Mouse (Mus musculus) lung, embryonic 16.5 days (tissue): ENCODE data around the gene Zfp872. TPM values are rescaled to one million over a fixed set of nuclear protein-coding genes. Genes with fewer than 3 reads are reported as not detected.
"Not testable (repeated sequence)": the region's sequence is repeated elsewhere in the genome, so short reads cannot be mapped to it uniquely, and the experiment has no call there.

Source experiments
- ATAC-seq: fragments of 200-750 bp; cut with Nextera tagmentation; 2 replicates; pipeline ENCODE4 v1.8.0; 2017; ENCODE audit warnings: low read depth, mild to moderate bottlenecking, moderate library complexity
- H3K27ac ChIP-seq: fragments of 300-500 bp; sonication (generic); 2 replicates; pipeline ENCODE4 v1.5.1; 2014; ENCODE audit warnings: mild to moderate bottlenecking, control low read depth, low read length
- H3K27me3 ChIP-seq: fragments of 300-500 bp; sonication (generic); 2 replicates; pipeline ENCODE4 v1.6.1; 2014; ENCODE audit warnings: low read depth, low read length, mixed read lengths; ENCODE audit not compliant: control insufficient read depth, insufficient read depth
- H3K36me3 ChIP-seq: fragments of 300-500 bp; sonication (generic); 2 replicates; pipeline ENCODE4 v1.6.1; 2014; ENCODE audit warnings: low read length; ENCODE audit not compliant: control insufficient read depth, insufficient read depth
- H3K4me1 ChIP-seq: fragments of 300-500 bp; sonication (generic); replicated peaks from 2 replicates; pipeline ENCODE4 v1.6.1; 2014; ENCODE audit warnings: low read length, mixed read lengths; ENCODE audit not compliant: control insufficient read depth, insufficient read depth
- H3K4me2 ChIP-seq: fragments of 300-500 bp; sonication (generic); 2 replicates; pipeline ENCODE4 v1.6.1; 2014; ENCODE audit warnings: low read depth, low read length, control low read depth
- H3K4me3 ChIP-seq: fragments of 300-500 bp; sonication (generic); 2 replicates; pipeline ENCODE4 v1.5.1; 2014; ENCODE audit warnings: mild to moderate bottlenecking, low read length, control low read depth
- H3K9ac ChIP-seq: fragments of 300-500 bp; sonication (generic); 2 replicates; pipeline ENCODE4 v1.6.1; 2014; ENCODE audit warnings: low read length, control low read depth
- H3K9me3 ChIP-seq: fragments of 300-500 bp; sonication (generic); 2 replicates; pipeline ENCODE4 v1.6.1; 2016; ENCODE audit warnings: low read length; ENCODE audit not compliant: control insufficient read depth
- WGBS: fragments of 180-500 bp; shearing (Covaris S2); extraction: QIAGEN DNeasy Blood & Tissue Kit; methylation state at CpG from one replicate; pipeline ENCODE4 v1.1.7; 2014; 5-methylcytosine and 5-hydroxymethylcytosine counted together
- polyA plus RNA-seq: library from polyadenylated mRNA; unstranded; fragments of >200 nt; fragmentation: Nextera tagmentation; extraction: Ambion mirVana; gene quantifications from 2 replicates; pipeline ENCODE4 v1.2.1, GENCODE M21; 2015

The Zfp872 gene
- polyA plus RNA-seq = 1.4 and 1.6 TPM in 2 replicates

DNA sequence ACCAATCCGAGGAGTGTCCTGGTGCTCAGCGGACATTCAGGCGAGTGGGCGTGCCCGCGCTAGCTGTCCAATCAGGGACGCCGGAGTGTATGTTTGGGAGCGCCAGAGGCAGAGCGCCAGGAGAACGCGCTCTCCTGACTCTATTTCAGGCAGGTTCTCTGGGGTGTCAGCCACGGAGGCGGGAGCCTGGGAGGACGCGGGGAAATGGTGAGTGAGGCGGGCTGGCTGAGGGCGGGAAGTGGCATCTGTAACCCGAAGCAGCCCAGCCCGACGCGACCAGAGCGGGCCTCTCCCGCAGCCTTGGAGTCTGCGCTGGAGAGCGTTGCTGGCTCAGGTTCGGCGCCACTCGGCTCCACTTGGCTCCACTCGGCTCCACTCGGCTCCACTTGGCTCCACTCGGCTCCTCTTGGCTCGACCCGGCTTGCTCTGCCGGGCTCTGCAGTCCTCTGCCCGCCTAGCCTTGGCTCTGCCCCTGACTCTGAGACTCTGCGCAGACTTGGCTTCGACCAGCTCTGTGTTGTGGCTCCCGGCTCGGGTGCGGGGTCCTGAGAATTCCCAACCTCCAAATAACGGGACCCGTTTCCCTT is at the start of gene Zfp872:
TSS of gene Zfp872 (plus strand) at position 66 of the 587 bp plus-strand sequence.
- Histone ChIP-seq H3K27me3 (no peaks in the 10 kb centered on the region), H3K4me3 (peak within 1 kb of the TSS; percentile 49), H3K4me1 (no peaks in the 10 kb centered on the region), H3K4me2 (peak within 1 kb of the TSS; percentile 68), H3K27ac (no peak within 1 kb of the TSS), H3K36me3 (no peaks in the 10 kb centered on the region), H3K9me3 (peaks cover 6% of the 10 kb centered on the region; the same call in 1 of the 2 replicates), H3K9ac (peak within 1 kb of the TSS; percentile 57)
- WGBS = 7% methylated on average over 41 of the region's 43 CpGs
- peak; percentile 94 for ATAC-seq

DNA sequence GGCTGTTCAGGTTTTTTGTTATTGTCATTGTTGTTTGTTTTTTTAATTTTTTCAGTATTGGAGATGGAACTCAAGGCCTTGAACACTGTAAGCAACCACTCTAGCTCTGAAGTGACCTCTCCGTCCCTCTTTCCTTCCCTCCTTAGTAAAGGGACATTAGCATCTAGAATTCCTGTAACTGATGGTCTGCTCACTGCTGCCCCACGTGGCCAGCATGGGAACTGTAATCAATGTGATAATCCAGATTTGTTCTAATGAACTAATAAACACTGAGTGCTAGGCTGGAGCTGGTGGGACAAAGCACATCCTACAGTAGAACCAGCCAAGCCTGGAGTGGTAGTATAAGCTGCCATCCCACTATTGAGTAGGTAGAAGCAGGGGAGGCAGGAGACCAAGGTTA is 49.4 kb upstream of the Zfp872 start:
- no peak overlapping the region for H3K4me3 ChIP-seq
- H3K9me3 ChIP-seq = no peaks in the 10 kb centered on the region
- WGBS = 28% methylated on average over 2 of the region's 2 CpGs
- no peak overlapping the region for H3K4me2 ChIP-seq
- H3K9ac ChIP-seq = no peak overlapping the region
- H3K4me1 ChIP-seq = no peaks in the 10 kb centered on the region
- H3K27me3 ChIP-seq = no peaks in the 10 kb centered on the region
- ATAC-seq = no peak
- no peak overlapping the region for H3K27ac ChIP-seq
- H3K36me3 ChIP-seq = no peaks in the 10 kb centered on the region

DNA sequence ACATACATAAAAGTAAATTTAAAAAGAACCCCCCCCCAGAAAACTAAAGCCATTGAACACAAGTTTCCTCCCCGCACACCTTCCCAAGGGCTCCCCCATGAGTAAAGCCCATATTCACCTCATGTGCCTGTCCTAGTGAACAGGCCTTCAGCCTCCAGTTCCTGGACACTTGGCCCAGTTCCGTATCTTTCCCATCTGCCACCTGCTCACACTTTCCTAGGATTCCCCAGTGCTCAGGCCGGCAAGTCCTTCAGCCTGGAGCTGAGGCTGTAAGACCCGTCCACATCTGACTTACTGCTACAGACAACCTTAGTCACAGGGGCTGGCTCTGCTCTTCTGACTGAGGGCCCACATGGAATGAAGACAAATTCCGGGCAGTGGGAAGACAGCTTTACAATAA is 48.1 kb upstream of the Zfp872 start:
- Histone ChIP-seq H3K9ac (no peak overlapping the region), H3K27ac (no peak overlapping the region), H3K9me3 (no peaks in the 10 kb centered on the region), H3K36me3 (no peaks in the 10 kb centered on the region), H3K4me1 (no peaks in the 10 kb centered on the region), H3K4me3 (no peak overlapping the region), H3K27me3 (no peaks in the 10 kb centered on the region), H3K4me2 (no peak overlapping the region)
- no peak for ATAC-seq
- WGBS = 84% methylated on average over 5 of the region's 5 CpGs

DNA sequence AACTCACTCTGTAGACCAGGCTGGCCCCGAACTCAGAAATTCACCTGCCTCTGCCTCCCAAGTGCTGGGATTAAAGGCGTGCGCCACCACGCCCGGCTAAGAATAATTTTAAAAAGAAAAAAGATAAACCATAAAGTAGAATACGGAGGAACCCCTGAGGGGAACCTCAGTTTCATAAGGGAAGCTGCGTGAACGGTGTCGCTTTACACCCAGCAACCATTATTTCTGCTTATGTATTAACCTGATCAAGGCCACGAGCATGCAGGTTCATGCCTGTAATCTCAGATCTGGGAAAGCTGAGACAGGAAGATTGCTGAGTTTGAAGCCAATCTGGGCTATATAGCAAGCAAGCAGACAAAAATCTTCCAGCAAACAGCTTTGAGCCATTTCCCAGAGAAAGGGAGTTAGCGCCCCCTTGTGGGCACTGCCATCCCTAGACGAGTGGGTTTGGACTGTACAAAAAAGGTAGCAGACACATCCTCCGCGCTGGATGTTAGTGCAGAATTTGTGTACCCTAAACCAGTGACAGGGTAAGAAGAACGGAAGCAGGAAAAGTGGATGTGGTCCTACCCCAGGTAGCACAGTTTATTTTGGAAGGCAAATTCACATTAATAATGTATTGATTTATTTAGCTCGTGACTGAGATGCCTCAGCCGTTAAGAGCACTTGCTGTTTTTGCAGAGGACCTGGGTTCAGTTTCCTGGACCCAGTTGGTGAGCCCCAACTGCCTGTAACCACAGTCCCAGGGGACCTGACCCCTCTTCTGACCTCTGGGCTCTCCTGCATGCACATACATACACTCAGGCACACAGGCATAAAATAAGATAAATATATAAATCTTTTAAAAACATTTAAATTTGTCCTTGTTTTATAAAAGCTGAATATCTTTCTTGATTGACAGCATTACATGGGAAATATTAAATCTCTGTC is 44.5 kb upstream of the Zfp872 start:
- H3K27ac ChIP-seq = no peak overlapping the region
- H3K4me2 ChIP-seq = no peak overlapping the region
- peaks cover 3% of the 10 kb centered on the region; the same call in 1 of the 2 replicates for H3K9me3 ChIP-seq
- no peaks in the 10 kb centered on the region for H3K4me1 ChIP-seq
- H3K36me3 ChIP-seq = no peaks in the 10 kb centered on the region
- H3K4me3 ChIP-seq = no peak overlapping the region
- peak; percentile 71 for ATAC-seq
- WGBS = 51% methylated on average over 17 of the region's 17 CpGs
- H3K9ac ChIP-seq = no peak overlapping the region
- no peaks in the 10 kb centered on the region for H3K27me3 ChIP-seq

DNA sequence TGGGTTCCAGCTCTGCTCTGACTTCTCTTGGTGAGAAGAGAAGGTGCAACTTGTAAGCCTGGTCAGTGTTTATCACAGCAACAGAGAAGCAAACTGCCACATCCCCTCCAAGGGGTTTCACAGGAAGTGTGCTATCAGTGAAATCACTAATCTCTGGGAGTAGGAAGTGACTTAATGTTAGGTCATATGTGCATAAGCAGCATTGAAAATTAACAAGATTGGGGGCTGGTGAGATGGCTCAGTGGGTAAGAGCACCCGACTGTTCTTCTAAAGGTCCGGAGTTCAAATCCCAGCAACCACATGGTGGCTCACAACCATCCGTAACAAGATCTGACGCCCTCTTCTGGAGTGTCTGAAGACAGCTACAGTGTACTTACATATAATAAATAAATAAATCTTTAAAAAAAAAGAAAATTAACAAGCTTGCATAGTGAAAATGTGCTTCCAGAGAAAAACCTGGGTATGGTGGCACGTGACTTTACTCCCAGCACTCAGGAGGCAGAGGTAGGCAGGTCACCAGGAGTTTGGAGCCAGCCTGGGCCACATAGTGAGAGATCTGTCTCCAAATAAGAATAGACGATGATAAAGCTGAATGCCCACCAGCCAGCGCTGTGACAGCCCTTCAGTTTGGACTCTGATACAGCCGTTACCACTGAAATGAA is 43.5 kb upstream of the Zfp872 start:
- WGBS = 82% methylated on average over 6 of the region's 8 CpGs
- Histone ChIP-seq H3K27me3 (no peaks in the 10 kb centered on the region), H3K27ac (no peak overlapping the region), H3K36me3 (no peaks in the 10 kb centered on the region), H3K4me2 (no peak overlapping the region), H3K4me1 (no peaks in the 10 kb centered on the region), H3K9ac (no peak overlapping the region), H3K4me3 (no peak overlapping the region), H3K9me3 (peaks cover 3% of the 10 kb centered on the region; the same call in 1 of the 2 replicates)
- no peak for ATAC-seq

DNA sequence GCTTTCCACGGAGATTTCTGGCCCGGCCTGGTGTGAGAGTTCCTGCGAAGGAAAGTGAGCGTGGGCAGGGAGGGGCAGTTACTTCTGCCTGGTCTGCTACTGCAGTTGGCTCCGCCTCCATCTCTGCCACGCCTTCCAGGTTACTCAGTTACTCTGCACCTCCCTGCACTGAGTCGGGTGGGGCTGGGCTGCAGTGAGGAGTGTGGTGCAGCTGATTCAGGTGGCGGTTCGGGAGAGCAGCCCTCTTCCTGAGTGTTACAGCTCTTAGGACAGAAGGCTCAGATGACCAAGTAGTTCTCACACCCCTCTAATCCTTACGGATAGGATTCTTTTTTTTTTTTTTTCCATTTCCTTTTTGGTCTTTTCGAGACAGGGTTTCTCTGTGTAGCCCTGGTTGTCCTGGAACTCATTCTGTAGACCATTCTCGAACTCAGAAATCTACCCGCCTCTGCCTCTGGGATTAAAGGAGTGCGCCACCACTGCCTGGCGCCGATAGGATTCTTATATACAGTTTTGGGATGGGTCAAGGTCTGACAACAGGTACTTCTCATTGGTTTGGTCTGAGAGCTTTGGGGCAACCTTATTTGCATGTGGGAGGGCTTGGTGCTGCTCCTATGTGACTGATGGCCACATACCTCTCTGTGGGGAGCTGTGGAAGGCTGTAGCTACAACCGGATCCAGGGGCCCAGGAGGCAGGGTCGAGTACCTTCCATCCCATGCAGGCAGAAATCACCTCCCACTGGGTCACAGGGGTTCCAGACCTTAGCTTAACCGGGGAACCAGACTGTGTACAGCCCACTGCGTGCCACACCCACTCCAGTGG is 38.3 kb upstream of the Zfp872 start:
- no peak overlapping the region for H3K4me2 ChIP-seq
- ATAC-seq = no peak

DNA sequence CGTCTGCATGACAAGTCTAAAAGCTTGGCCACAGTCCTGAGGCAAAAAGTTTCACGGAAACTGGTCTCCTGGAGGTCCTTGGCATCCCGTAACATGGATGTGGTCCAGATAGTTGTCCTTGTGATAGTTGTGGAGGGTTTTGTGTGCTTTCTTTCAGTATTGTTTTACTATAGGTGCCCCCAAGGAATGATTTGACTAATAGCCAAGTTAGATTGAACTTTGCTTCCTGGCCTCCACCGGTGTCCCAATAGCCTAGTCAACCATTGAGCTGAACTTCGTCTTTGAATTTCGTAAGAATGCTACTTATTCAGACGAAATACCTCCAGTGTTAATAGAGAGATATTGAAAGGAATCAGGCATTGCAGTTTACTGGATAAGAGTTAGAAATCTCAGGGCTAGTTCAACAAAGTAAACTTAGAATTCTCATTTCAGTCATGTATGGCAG is 37.6 kb upstream of the Zfp872 start:
- H3K4me1 ChIP-seq, ATAC-seq, H3K9ac ChIP-seq, H3K36me3 ChIP-seq, H3K27ac ChIP-seq, H3K27me3 ChIP-seq, H3K4me3 ChIP-seq, H3K9me3 ChIP-seq, H3K4me2 ChIP-seq: not testable (repeated sequence)
- 78% methylated on average over 7 of the region's 7 CpGs for WGBS

More for the DNA sequence above, 38.3 kb upstream of the Zfp872 start:
- no peaks in the 10 kb centered on the region for H3K36me3 ChIP-seq
- H3K9me3 ChIP-seq = peaks cover 3% of the 10 kb centered on the region; the same call in 1 of the 2 replicates
- H3K4me1 ChIP-seq = no peaks in the 10 kb centered on the region
- H3K4me3 ChIP-seq = no peak overlapping the region
- no peaks in the 10 kb centered on the region for H3K27me3 ChIP-seq
- H3K9ac ChIP-seq = no peak overlapping the region
- WGBS = 65% methylated on average over 20 of the region's 20 CpGs
- H3K27ac ChIP-seq = no peak overlapping the region

DNA sequence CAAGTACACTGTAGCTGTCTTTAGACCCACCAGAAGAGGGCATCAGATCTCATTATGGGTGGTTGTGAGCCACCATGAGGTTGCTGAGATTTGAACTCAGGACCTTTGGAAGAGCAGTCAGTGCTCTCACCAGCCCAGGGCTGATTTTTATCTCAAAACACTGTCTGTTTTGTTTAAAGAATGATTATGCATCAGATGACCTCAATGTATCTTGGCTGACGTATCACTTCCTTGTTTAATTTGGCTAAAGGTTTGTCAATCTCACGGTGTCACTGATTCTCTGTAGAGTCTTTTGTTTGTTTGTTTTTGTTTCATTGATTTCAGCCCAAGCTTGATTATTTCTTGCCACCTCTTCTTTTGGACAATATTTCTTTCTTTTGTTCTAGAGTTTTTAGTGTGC is 36.9 kb upstream of the Zfp872 start:
- Histone ChIP-seq H3K27me3 (no peaks in the 10 kb centered on the region), H3K9me3 (peaks cover 3% of the 10 kb centered on the region; the same call in 1 of the 2 replicates), H3K4me1 (peaks cover 3% of the 10 kb centered on the region; the same call in 1 of the 2 replicates), H3K27ac (no peak overlapping the region), H3K36me3 (no peaks in the 10 kb centered on the region), H3K9ac (no peak overlapping the region), H3K4me2 (no peak overlapping the region), H3K4me3 (no peak overlapping the region)
- ATAC-seq = no peak
- 66% methylated on average over 2 of the region's 2 CpGs for WGBS
